Mouse (Mus musculus) CH12.LX (cell line): Measurements from ENCODE around the gene Rybp.

Experiments
- CHD2 ChIP-seq: IDR thresholded peaks from 2 replicates; pipeline ENCODE4 v1.6.1; 2011; ENCODE audit warnings: low read length, improper control_type of control experiment
- CTCF ChIP-seq, 2 experiments: IDR thresholded peaks in 1 of 2; conservative IDR thresholded peaks in 1 of 2; 2 replicates each; pipeline ENCODE4 v1.5.1; 2011 to 2012; ENCODE audit warnings: low read depth in 2 of 2, low read length in 2 of 2, improper control_type of control experiment in 1 of 2, inconsistent platforms in 1 of 2, mild to moderate bottlenecking in 1 of 2, moderate library complexity in 1 of 2
- MAX ChIP-seq: IDR thresholded peaks from 2 replicates; pipeline ENCODE4 v1.6.1; 2011; ENCODE audit warnings: low read length, improper control_type of control experiment
- MEF2A ChIP-seq: IDR thresholded peaks from 2 replicates; pipeline ENCODE4 v1.6.1; 2014; ENCODE audit warnings: low read depth, mild to moderate bottlenecking, inconsistent platforms, low read length, improper control_type of control experiment, borderline replicate concordance
- MYC ChIP-seq: IDR thresholded peaks from 2 replicates; pipeline ENCODE4 v1.6.1; 2011; ENCODE audit warnings: low read depth, mild to moderate bottlenecking, improper control_type of control experiment, low read length
- NRF1 ChIP-seq: IDR thresholded peaks from 2 replicates; pipeline ENCODE4 v1.6.1; 2014; ENCODE audit warnings: low read depth, mild to moderate bottlenecking, inconsistent platforms, low read length, improper control_type of control experiment, moderate library complexity
- POLR2A ChIP-seq: IDR thresholded peaks from 2 replicates; pipeline ENCODE4 v1.6.1; 2011; ENCODE audit warnings: low read depth, mild to moderate bottlenecking, improper control_type of control experiment, low read length
- POLR2AphosphoS2 ChIP-seq: IDR thresholded peaks from 2 replicates; pipeline ENCODE4 v1.6.1; 2011; ENCODE audit warnings: low read depth, low read length, improper control_type of control experiment
- SIN3A ChIP-seq: IDR thresholded peaks from 2 replicates; pipeline ENCODE4 v1.6.1; 2012; ENCODE audit warnings: low read length, improper control_type of control experiment, inconsistent platforms
- USF1 ChIP-seq: IDR thresholded peaks from 2 replicates; pipeline ENCODE4 v1.6.1; 2014; ENCODE audit warnings: low read depth, mild to moderate bottlenecking, inconsistent platforms, low read length, improper control_type of control experiment

DNA sequence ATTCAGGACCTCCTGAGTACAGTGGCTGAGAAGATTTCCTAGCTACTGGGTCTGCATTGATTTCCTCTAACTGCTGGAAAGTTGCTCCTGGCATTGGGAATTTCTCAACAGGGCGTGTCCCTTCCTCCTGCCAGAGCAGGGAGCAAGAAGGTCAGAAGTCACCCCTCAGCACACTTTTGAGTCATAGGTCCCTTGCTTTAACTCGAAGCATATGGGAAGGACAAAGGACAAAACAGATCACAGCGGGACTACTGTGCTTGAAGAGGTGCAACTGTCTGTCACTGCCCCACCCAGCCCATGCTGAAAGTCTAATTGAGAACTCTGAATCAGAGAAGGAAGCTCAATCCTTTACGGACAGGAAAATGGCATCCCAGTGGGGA is 106.4 kb downstream of the Rybp start:
- no peak for TF ChIP-seq POLR2A
- TF ChIP-seq MEF2A, result no peak
- no peak for TF ChIP-seq CTCF (conservative IDR thresholded peaks at IDR 0.05 in 1 of 2, IDR thresholded peaks at IDR 0.05 in 1 of 2; ENCODE audit: low read depth in 2 of 2, low read length in 2 of 2)
- no peak for TF ChIP-seq CHD2
- TF ChIP-seq POLR2AphosphoS2, result no peak
- TF ChIP-seq MAX, result no peak
- no peak for TF ChIP-seq SIN3A
- TF ChIP-seq USF1, result no peak
- no peak for TF ChIP-seq MYC
- TF ChIP-seq NRF1, result no peak
